ENCODE assay signal across 22 mouse cellular contexts in genomic region chr10:122877436-122877835, GRCm38 (mm10).
DNase-seq lines count a peak whose midpoint lies in the region; ATAC-seq and TF ChIP-seq lines count a peak whose summit lies in the region.
"Had no signal": no experiment of that assay in that cellular context is flagged by ENCODE, and none has a peak within 500 bp of the region (broad histone marks: within the 10 kb centered on the region; RNA-seq: fewer than 3 reads in every experiment).

No protein-coding gene starts in this region.

- WGBS in hindbrain, postnatal 0 days, result 81% methylated on average over 2 of the region's 2 CpGs
- WGBS in hindbrain, embryonic 12.5 days, result 74% methylated on average over 2 of the region's 2 CpGs

- H3K4me1 ChIP-seq in hindbrain, postnatal 0 days (ENCODE audit: insufficient read depth, low read length), result peaks cover under 1% of the 10 kb centered on the region; the same call in 1 of the 2 replicates
- H3K4me1 ChIP-seq in hindbrain, embryonic 12.5 days, result peaks cover 7% of the 10 kb centered on the region; the same call in 1 of the 2 replicates
- H3K4me1 ChIP-seq: liver, embryonic 15.5 days had no signal

- H3K4me3 ChIP-seq in hindbrain, postnatal 0 days (ENCODE audit: low read length), result no peak overlapping the region
- H3K4me3 ChIP-seq in hindbrain, embryonic 12.5 days, result no peak overlapping the region
- H3K4me3 ChIP-seq: embryonic facial prominence, embryonic 12.5 days; heart, embryonic 15.5 days; limb, embryonic 15.5 days; liver, embryonic 15.5 days; megakaryocyte, embryonic 14.5 days; midbrain, embryonic 15.5 days; neural tube, embryonic 15.5 days had no signal

- no peak for ATAC-seq in hindbrain, postnatal 0 days
- no peak for ATAC-seq in hindbrain, embryonic 12.5 days (ENCODE audit: low FRiP score)
- no peak for ATAC-seq in activated CD4-positive, CD25-positive, alpha-beta regulatory T cell, adult 4 months
- ATAC-seq: forebrain, embryonic 16.5 days; inflammation-experienced regulatory T-cells, adult 6 months; midbrain, embryonic 15.5 days had no signal

- H3K27me3 ChIP-seq in hindbrain, postnatal 0 days (ENCODE audit: insufficient read depth, low read length), result no peaks in the 10 kb centered on the region
- H3K27me3 ChIP-seq in hindbrain, embryonic 12.5 days, result no peaks in the 10 kb centered on the region
- H3K27me3 ChIP-seq: embryonic facial prominence, embryonic 12.5 days; heart, embryonic 15.5 days; limb, embryonic 15.5 days; liver, embryonic 15.5 days; megakaryocyte, embryonic 14.5 days; midbrain, embryonic 15.5 days; neural tube, embryonic 15.5 days had no signal

- no peak for TF ChIP-seq CTCF in hindbrain, postnatal 0 days (IDR thresholded peaks at IDR 0.05; ENCODE audit: low read depth)

- H3K4me2 ChIP-seq in hindbrain, postnatal 0 days (ENCODE audit: low read depth, low read length), result no peak overlapping the region
- no peak overlapping the region for H3K4me2 ChIP-seq in hindbrain, embryonic 12.5 days (replicated peaks)
- H3K4me2 ChIP-seq: embryonic facial prominence, embryonic 12.5 days; heart, embryonic 15.5 days; limb, embryonic 15.5 days; liver, embryonic 15.5 days; midbrain, embryonic 15.5 days; neural tube, embryonic 15.5 days had no signal

- H3K27ac ChIP-seq in hindbrain, postnatal 0 days, result no peak overlapping the region
- no peak overlapping the region for H3K27ac ChIP-seq in hindbrain, embryonic 12.5 days
- H3K27ac ChIP-seq: embryonic facial prominence, embryonic 12.5 days; heart, embryonic 15.5 days; limb, embryonic 15.5 days; liver, embryonic 15.5 days; midbrain, embryonic 15.5 days; neural tube, embryonic 15.5 days; stomach, postnatal 0 days had no signal

- DNase-seq in retina, postnatal 1 day, result peak; percentile 24
- no peak for DNase-seq in retina, embryonic 14.5 days (ENCODE audit: low spot score)
- peak; percentile 45 for DNase-seq in cerebellum, adult 8-10 months
- peak; percentile 45 to 47 for DNase-seq in cerebellum, postnatal 36 days
- no peak for DNase-seq in hindbrain, postnatal 0 days (ENCODE audit: low spot score)
- DNase-seq: adrenal gland, postnatal 14 days; gastrocnemius, postnatal 25 days; kidney, adult 8-10 months; layer of hippocampus, postnatal 36 days; lung, postnatal 14 days had no signal

- no peaks in the 10 kb centered on the region for H3K36me3 ChIP-seq in hindbrain, postnatal 0 days (ENCODE audit: insufficient read depth, low read length)
- no peaks in the 10 kb centered on the region for H3K36me3 ChIP-seq in hindbrain, embryonic 12.5 days
- H3K36me3 ChIP-seq: embryonic facial prominence, embryonic 12.5 days; heart, embryonic 15.5 days; limb, embryonic 15.5 days; liver, embryonic 15.5 days; midbrain, embryonic 15.5 days; neural tube, embryonic 15.5 days had no signal

- no peak overlapping the region for H3K9ac ChIP-seq in hindbrain, postnatal 0 days (replicated peaks; ENCODE audit: low read length)
- H3K9ac ChIP-seq in hindbrain, embryonic 12.5 days, result no peak overlapping the region
- H3K9ac ChIP-seq: embryonic facial prominence, embryonic 12.5 days; heart, embryonic 15.5 days; limb, embryonic 15.5 days; liver, embryonic 15.5 days; midbrain, embryonic 15.5 days; neural tube, embryonic 15.5 days had no signal

- no peaks in the 10 kb centered on the region for H3K9me3 ChIP-seq in hindbrain, postnatal 0 days (ENCODE audit: low read length)
- no peaks in the 10 kb centered on the region for H3K9me3 ChIP-seq in hindbrain, embryonic 12.5 days (replicated peaks)
- H3K9me3 ChIP-seq: embryonic facial prominence, embryonic 12.5 days; heart, embryonic 15.5 days; limb, embryonic 15.5 days; liver, embryonic 15.5 days; megakaryocyte, embryonic 14.5 days; midbrain, embryonic 15.5 days; neural tube, embryonic 15.5 days had no signal

Comparison
In these comparisons a context has a peak if more than half of its experiments do, and no peak if none do; other contexts are left out.
1. DNase-seq: peak in retina, postnatal 1 day (single experiment), cerebellum, adult 8-10 months (single experiment) and cerebellum, postnatal 36 days (2 of 2); none in retina, embryonic 14.5 days (single experiment) and hindbrain, postnatal 0 days (single experiment).